Mouse (Mus musculus) MEL (cell line): Measurements from ENCODE around the gene Dgkg. TPM values are rescaled to one million over a fixed set of nuclear protein-coding genes. Genes with fewer than 3 reads are reported as not detected.

Experiments used
- DNase-seq: peaks from one replicate; pipeline ENCODE4 v3.0.0; 2011; ENCODE audit warnings: low read depth, low spot score
- H3K27ac ChIP-seq: 2 replicates; pipeline ENCODE4 v1.5.1; 2012; ENCODE audit warnings: low read depth, mild to moderate bottlenecking, control low read depth, low read length, moderate library complexity; ENCODE audit not compliant: control insufficient read depth
- H3K27me3 ChIP-seq, 2 experiments: fragments of 150-350 bp in 1 of 2; sonication (generic) in 1 of 2; 2 replicates each; pipeline ENCODE4 v1.6.1; 2012; ENCODE audit warnings: low read length in 2 of 2, mild to moderate bottlenecking in 2 of 2, improper control_type of control experiment in 1 of 2, moderate library complexity in 1 of 2; ENCODE audit not compliant: insufficient read depth in 2 of 2, control insufficient read depth in 1 of 2
- H3K36me3 ChIP-seq, 2 experiments: 2 replicates each; pipeline ENCODE4 v1.6.1; 2012 to 2014; ENCODE audit warnings: low read length in 2 of 2, improper control_type of control experiment in 1 of 2, inconsistent platforms in 1 of 2, mild to moderate bottlenecking in 1 of 2; ENCODE audit not compliant: insufficient read depth in 2 of 2, control insufficient read depth in 1 of 2
- H3K4me1 ChIP-seq, 2 experiments: fragments of 150-350 bp in 1 of 2; sonication (generic) in 1 of 2; 2 replicates each; pipeline ENCODE4 v1.6.1; 2012; ENCODE audit warnings: low read length in 2 of 2, improper control_type of control experiment in 1 of 2, mild to moderate bottlenecking in 1 of 2; ENCODE audit not compliant: insufficient read depth in 2 of 2, control insufficient read depth in 1 of 2
- H3K4me3 ChIP-seq, 2 experiments: fragments of 150-350 bp in 1 of 2; sonication (generic) in 1 of 2; 2 replicates each; pipeline ENCODE4 v1.5.1; 2012; ENCODE audit warnings: low read depth in 2 of 2, low read length in 2 of 2, mild to moderate bottlenecking in 2 of 2, moderate library complexity in 2 of 2, control low read depth in 1 of 2, improper control_type of control experiment in 1 of 2; ENCODE audit not compliant: control insufficient read depth in 1 of 2, insufficient read depth in 1 of 2
- H3K79me2 ChIP-seq: 2 replicates; pipeline ENCODE4 v1.6.1; 2012; ENCODE audit warnings: mild to moderate bottlenecking, low read length, moderate library complexity; ENCODE audit not compliant: control insufficient read depth, poor library complexity, insufficient read depth
- H3K9ac ChIP-seq: 2 replicates; pipeline ENCODE4 v1.6.1; 2012; ENCODE audit warnings: low read depth, mild to moderate bottlenecking, control low read depth, low read length, moderate library complexity; ENCODE audit not compliant: control insufficient read depth, poor library complexity, severe bottlenecking
- H3K9me3 ChIP-seq: fragments of 150-350 bp; sonication (generic); replicated peaks from 2 replicates; pipeline ENCODE4 v1.6.1; 2012; ENCODE audit warnings: mild to moderate bottlenecking, low read length, improper control_type of control experiment, moderate library complexity; ENCODE audit not compliant: insufficient read depth
- BHLHE40 ChIP-seq: IDR thresholded peaks from 2 replicates; pipeline ENCODE4 v1.6.1; 2012; ENCODE audit warnings: low read depth, mild to moderate bottlenecking, inconsistent platforms, low read length, improper control_type of control experiment, borderline replicate concordance
- CHD1 ChIP-seq: IDR thresholded peaks from 2 replicates; pipeline ENCODE4 v1.6.1; 2012; ENCODE audit warnings: low read depth, mild to moderate bottlenecking, inconsistent platforms, low read length, improper control_type of control experiment
- CHD2 ChIP-seq: IDR thresholded peaks from 2 replicates; pipeline ENCODE4 v1.6.1; 2011; ENCODE audit warnings: low read length, improper control_type of control experiment
- CTCF ChIP-seq, 3 experiments: IDR thresholded peaks in 2 of 3; conservative IDR thresholded peaks in 1 of 3; 2 replicates each; pipeline ENCODE4 v1.5.1; 2011 to 2012; ENCODE audit warnings: low read length in 3 of 3, low read depth in 2 of 3, mild to moderate bottlenecking in 2 of 3, improper control_type of control experiment in 1 of 3, inconsistent platforms in 1 of 3, mixed read lengths in 1 of 3, moderate library complexity in 1 of 3; ENCODE audit not compliant: control insufficient read depth in 1 of 3, insufficient read depth in 1 of 3, poor library complexity in 1 of 3, severe bottlenecking in 1 of 3
- E2F4 ChIP-seq: IDR thresholded peaks from 2 replicates; pipeline ENCODE4 v1.6.1; 2011; ENCODE audit warnings: low read depth, low read length, improper control_type of control experiment, borderline replicate concordance
- ELF1 ChIP-seq: IDR thresholded peaks from 2 replicates; pipeline ENCODE4 v1.6.1; 2014; ENCODE audit warnings: low read depth, mild to moderate bottlenecking, inconsistent platforms, low read length, improper control_type of control experiment, moderate library complexity
- EP300 ChIP-seq, 2 experiments: IDR thresholded peaks; 2 replicates each; pipeline ENCODE4 v1.6.1; 2011; ENCODE audit warnings: improper control_type of control experiment in 2 of 2, low read length in 2 of 2, low read depth in 1 of 2, mild to moderate bottlenecking in 1 of 2
- ETS1 ChIP-seq: IDR thresholded peaks from 2 replicates; pipeline ENCODE4 v1.6.1; 2012; ENCODE audit warnings: low read depth, mild to moderate bottlenecking, inconsistent platforms, low read length, improper control_type of control experiment, moderate library complexity
- HCFC1 ChIP-seq: IDR thresholded peaks from 2 replicates; pipeline ENCODE4 v1.6.1; 2012; ENCODE audit warnings: low read depth, mild to moderate bottlenecking, inconsistent platforms, low read length, improper control_type of control experiment, moderate library complexity
- JUND ChIP-seq: IDR thresholded peaks from 2 replicates; pipeline ENCODE4 v1.6.1; 2011; ENCODE audit warnings: low read depth, mild to moderate bottlenecking, improper control_type of control experiment, low read length
- KAT2A ChIP-seq: conservative IDR thresholded peaks from 2 replicates; pipeline ENCODE4 v1.6.1; 2012; ENCODE audit warnings: low read depth, low read length, improper control_type of control experiment, inconsistent platforms
- MAFK ChIP-seq: IDR thresholded peaks from 2 replicates; pipeline ENCODE4 v1.6.1; 2011; ENCODE audit warnings: low read depth, mild to moderate bottlenecking, low read length, improper control_type of control experiment, borderline replicate concordance
- MAX ChIP-seq: IDR thresholded peaks from 2 replicates; pipeline ENCODE4 v1.6.1; 2011; ENCODE audit warnings: low read length, improper control_type of control experiment
- MAZ ChIP-seq: IDR thresholded peaks from 2 replicates; pipeline ENCODE4 v1.6.1; 2012; ENCODE audit warnings: low read depth, mild to moderate bottlenecking, inconsistent platforms, low read length, improper control_type of control experiment
- MXI1 ChIP-seq: IDR thresholded peaks from 2 replicates; pipeline ENCODE4 v1.6.1; 2011; ENCODE audit warnings: mild to moderate bottlenecking, low read depth, low read length, improper control_type of control experiment
- MYC ChIP-seq: IDR thresholded peaks from 2 replicates; pipeline ENCODE4 v1.6.1; 2011; ENCODE audit warnings: low read depth, mild to moderate bottlenecking, low read length, improper control_type of control experiment, moderate library complexity
- NELFE ChIP-seq: IDR thresholded peaks from 2 replicates; pipeline ENCODE4 v1.6.1; 2011; ENCODE audit warnings: low read depth, low read length, improper control_type of control experiment
- NRF1 ChIP-seq: IDR thresholded peaks from 2 replicates; pipeline ENCODE4 v1.6.1; 2014; ENCODE audit warnings: low read depth, mild to moderate bottlenecking, inconsistent platforms, low read length, improper control_type of control experiment, moderate library complexity; ENCODE audit not compliant: poor library complexity, insufficient read depth, severe bottlenecking
- POLR2A ChIP-seq, 2 experiments: IDR thresholded peaks; 2 replicates each; pipeline ENCODE4 v1.6.1; 2011 to 2012; ENCODE audit warnings: low read length in 2 of 2, mild to moderate bottlenecking in 2 of 2, control low read depth in 1 of 2, improper control_type of control experiment in 1 of 2, low read depth in 1 of 2, moderate library complexity in 1 of 2; ENCODE audit not compliant: control insufficient read depth in 1 of 2, insufficient read depth in 1 of 2, poor library complexity in 1 of 2
- POLR2AphosphoS2 ChIP-seq: IDR thresholded peaks from 2 replicates; pipeline ENCODE4 v1.6.1; 2011; ENCODE audit warnings: low read length, improper control_type of control experiment
- POLR2AphosphoS5 ChIP-seq: IDR thresholded peaks from 2 replicates; pipeline ENCODE4 v1.6.1; 2012; ENCODE audit warnings: low read depth, borderline replicate concordance, mild to moderate bottlenecking, inconsistent platforms, low read length, moderate library complexity, mixed read lengths
- RAD21 ChIP-seq: IDR thresholded peaks from 2 replicates; pipeline ENCODE4 v1.6.1; 2011; ENCODE audit warnings: mild to moderate bottlenecking, low read depth, low read length, improper control_type of control experiment
- RCOR1 ChIP-seq: IDR thresholded peaks from 2 replicates; pipeline ENCODE4 v1.6.1; 2012; ENCODE audit warnings: low read depth, mild to moderate bottlenecking, inconsistent platforms, low read length, improper control_type of control experiment
- SIN3A ChIP-seq: IDR thresholded peaks from 2 replicates; pipeline ENCODE4 v1.6.1; 2012; ENCODE audit warnings: low read length, improper control_type of control experiment, inconsistent platforms
- SMC3 ChIP-seq: IDR thresholded peaks from 2 replicates; pipeline ENCODE4 v1.6.1; 2011; ENCODE audit warnings: low read depth, low read length, improper control_type of control experiment
- TBP ChIP-seq: IDR thresholded peaks from 2 replicates; pipeline ENCODE4 v1.8.0; 2011; ENCODE audit warnings: low read depth, low read length, improper control_type of control experiment
- TCF12 ChIP-seq: IDR thresholded peaks from 2 replicates; pipeline ENCODE4 v1.6.1; 2014; ENCODE audit warnings: low read depth, mild to moderate bottlenecking, inconsistent platforms, low read length, improper control_type of control experiment, moderate library complexity
- USF1 ChIP-seq: IDR thresholded peaks from 2 replicates; pipeline ENCODE4 v1.6.1; 2014; ENCODE audit warnings: low read depth, mild to moderate bottlenecking, inconsistent platforms, low read length, improper control_type of control experiment, moderate library complexity
- ZC3H11A ChIP-seq: IDR thresholded peaks from 2 replicates; pipeline ENCODE4 v1.6.1; 2012; ENCODE audit warnings: low read depth, mild to moderate bottlenecking, inconsistent platforms, low read length, improper control_type of control experiment
- ZKSCAN1 ChIP-seq: IDR thresholded peaks from 2 replicates; pipeline ENCODE4 v1.6.1; 2012; ENCODE audit warnings: low read depth, mild to moderate bottlenecking, inconsistent platforms, low read length, improper control_type of control experiment, moderate library complexity
- ZMIZ1 ChIP-seq: IDR thresholded peaks from 2 replicates; pipeline ENCODE4 v1.6.1; 2012; ENCODE audit warnings: low read depth, mild to moderate bottlenecking, inconsistent platforms, low read length, improper control_type of control experiment, moderate library complexity
- ZNF384 ChIP-seq: IDR thresholded peaks from 2 replicates; pipeline ENCODE4 v1.6.1; 2012; ENCODE audit warnings: low read depth, mild to moderate bottlenecking, inconsistent platforms, low read length, improper control_type of control experiment
- polyA plus RNA-seq, 2 experiments: library from polyadenylated mRNA; stranded (reverse) in 1 of 2; unstranded in 1 of 2; fragments of >175 nt in 1 of 2; fragments of >200 nt in 1 of 2; gene quantifications; 2 replicates each; pipeline versions ENCODE4 v1.2.1 to v1.2.4; 2012; ENCODE audit warnings: low replicate concordance in 2 of 2, low read depth in 1 of 2; ENCODE audit not compliant: insufficient read length in 2 of 2, insufficient read depth in 1 of 2, missing spikeins in 1 of 2
- total RNA-seq: library from RNA; depleted of rRNA; stranded (reverse); fragments of 300-350 nt; gene quantifications from 2 replicates; pipeline ENCODE4 v1.2.3, GENCODE M21; 2012

The Dgkg gene
- total and polyA plus RNA-seq, 3 experiments = not detected

- no peak overlapping the region for H3K4me3 ChIP-seq
- H3K9me3 ChIP-seq = no peaks in the 10 kb centered on the region
- no peak for DNase-seq
- H3K27me3 ChIP-seq = no peaks in the 10 kb centered on the region
- H3K4me1 ChIP-seq = peaks cover 4 to 12% of the 10 kb centered on the region in 2 experiments
- TF ChIP-seq POLR2AphosphoS5 = no peak
- no peak for TF ChIP-seq USF1
- TF ChIP-seq TBP = no peak
- TF ChIP-seq ZKSCAN1 = no peak
- no peak for TF ChIP-seq RAD21
- TF ChIP-seq MAZ = no peak
- no peak for TF ChIP-seq CHD1
- TF ChIP-seq EP300 (IDR thresholded peaks at IDR 0.05; ENCODE audit: low read depth in 1 of 2, low read length in 2 of 2) = no peak
- no peak for TF ChIP-seq ETS1
- no peak for TF ChIP-seq ZC3H11A
- TF ChIP-seq ZNF384 = no peak
- no peak for TF ChIP-seq CTCF (IDR thresholded peaks at IDR 0.05 in 2 of 3, conservative IDR thresholded peaks at IDR 0.05 in 1 of 3; ENCODE audit: control insufficient read depth in 1 of 3, insufficient read depth in 1 of 3, low read depth in 2 of 3, low read length in 3 of 3, poor library complexity in 1 of 3, severe bottlenecking in 1 of 3)
- no peak for TF ChIP-seq POLR2AphosphoS2
- no peak for TF ChIP-seq SMC3
- no peak for TF ChIP-seq CHD2
- TF ChIP-seq ZMIZ1 = no peak
- H3K79me2 ChIP-seq = peaks cover 3% of the 10 kb centered on the region
- peaks cover 0 to 30% of the 10 kb centered on the region in 2 experiments; a peak in 2 of 4 replicates for H3K36me3 ChIP-seq
- no peak overlapping the region for H3K9ac ChIP-seq
- no peak overlapping the region for H3K27ac ChIP-seq
These were observed 223.1 kb downstream of the Dgkg start for GRCm38 (mm10) chr16:22433944-22434343.

- DNase-seq = peak; percentile 76
- peak overlapping the region in 1 of 2 experiments; percentile 19; a peak in 2 of 4 replicates for H3K4me3 ChIP-seq
- no peak overlapping the region for H3K9ac ChIP-seq
- H3K4me1 ChIP-seq = peaks cover 4 to 12% of the 10 kb centered on the region in 2 experiments
- no peaks in the 10 kb centered on the region for H3K9me3 ChIP-seq
- peaks cover 0 to 23% of the 10 kb centered on the region in 2 experiments; a peak in 2 of 4 replicates for H3K36me3 ChIP-seq
- no peaks in the 10 kb centered on the region for H3K27me3 ChIP-seq
- peak overlapping the region; percentile 53 for H3K27ac ChIP-seq
- H3K79me2 ChIP-seq = no peaks in the 10 kb centered on the region
- no peak for TF ChIP-seq SMC3
- no peak for TF ChIP-seq ZKSCAN1
- peak; percentile 37 to 64; a peak in 3 of 4 replicates for TF ChIP-seq EP300 (IDR thresholded peaks at IDR 0.05; ENCODE audit: low read depth in 1 of 2, low read length in 2 of 2)
- TF ChIP-seq MYC = no peak
- TF ChIP-seq CHD2 = no peak
- TF ChIP-seq POLR2A (IDR thresholded peaks at IDR 0.05; ENCODE audit: control insufficient read depth in 1 of 2, insufficient read depth in 1 of 2, low read depth in 1 of 2, low read length in 2 of 2, poor library complexity in 1 of 2) = no peak
- no peak for TF ChIP-seq POLR2AphosphoS2
- TF ChIP-seq RCOR1 = peak; percentile 65
- 0 out of 2 replicates have a peak, but pooled peaks have one; percentile 8 for TF ChIP-seq TCF12
- peak; percentile 73 for TF ChIP-seq ELF1
- TF ChIP-seq JUND = no peak
- TF ChIP-seq SIN3A = 0 out of 2 replicates have a peak, but pooled peaks have one; percentile 58
- TF ChIP-seq NELFE = no peak
- TF ChIP-seq MXI1 = 0 out of 2 replicates have a peak, but pooled peaks have one; percentile 23
- peak; percentile 98 for TF ChIP-seq ZNF384
- no peak for TF ChIP-seq E2F4
- TF ChIP-seq BHLHE40 = no peak
- no peak for TF ChIP-seq MAX
- TF ChIP-seq RAD21 = no peak
- no peak for TF ChIP-seq KAT2A
- no peak for TF ChIP-seq HCFC1
- TF ChIP-seq CTCF (IDR thresholded peaks at IDR 0.05 in 2 of 3, conservative IDR thresholded peaks at IDR 0.05 in 1 of 3; ENCODE audit: control insufficient read depth in 1 of 3, insufficient read depth in 1 of 3, low read depth in 2 of 3, low read length in 3 of 3, poor library complexity in 1 of 3, severe bottlenecking in 1 of 3) = no peak
- no peak for TF ChIP-seq MAFK
- TF ChIP-seq NRF1 = no peak
These were observed 225.2 kb downstream of the Dgkg start for GRCm38 (mm10) chr16:22431773-22432172.
